Mouse (Mus musculus): ENCODE results near the gene Tnfsf11.

- TF ChIP-seq CTCF (IDR thresholded peaks at IDR 0.05; ENCODE audit: control insufficient read depth, insufficient read depth, insufficient read length) (no peak), MYOG (IDR thresholded peaks at IDR 0.05; ENCODE audit: control insufficient read depth, extremely low read depth, insufficient read length) (no peak)
These were observed 17.8 kb downstream of the Tnfsf11 start for GRCm38 (mm10) chr14:78289912-78290523.
